Mouse (Mus musculus) hindbrain, embryonic 11.5 days (tissue): Measurements from ENCODE around the gene E130311K13Rik. TPM values are rescaled to one million over a fixed set of nuclear protein-coding genes. Genes with fewer than 3 reads are reported as not detected.
A peak's percentile ranks its signal among the peaks of the same experiment; 100 is the strongest.

Source experiments
- ATAC-seq: fragments of 200-750 bp; cut with Nextera tagmentation; 2 replicates; pipeline ENCODE4 v1.8.0; 2017; ENCODE audit warnings: mild to moderate bottlenecking, moderate TSS enrichment, moderate library complexity; ENCODE audit not compliant: low FRiP score
- DNase-seq: peaks from one replicate; pipeline ENCODE4 v3.0.0-alpha.2; 2015; ENCODE audit warnings: low spot score
- H3K27ac ChIP-seq: fragments of 300-500 bp; sonication (generic); 2 replicates; pipeline ENCODE4 v1.5.1; 2014; ENCODE audit warnings: mild to moderate bottlenecking, low read depth, low read length
- H3K27me3 ChIP-seq: fragments of 300-500 bp; sonication (generic); 2 replicates; pipeline ENCODE4 v1.6.1; 2014; ENCODE audit warnings: mild to moderate bottlenecking, low read length, moderate library complexity, mixed read lengths; ENCODE audit not compliant: control insufficient read depth, insufficient read depth
- H3K36me3 ChIP-seq: fragments of 300-500 bp; sonication (generic); 2 replicates; pipeline ENCODE4 v1.6.1; 2014; ENCODE audit warnings: mild to moderate bottlenecking, low read length, moderate library complexity, mixed read lengths; ENCODE audit not compliant: control insufficient read depth, insufficient read depth
- H3K4me1 ChIP-seq: fragments of 300-500 bp; sonication (generic); replicated peaks from 2 replicates; pipeline ENCODE4 v1.6.1; 2014; ENCODE audit warnings: low read length, mixed read lengths; ENCODE audit not compliant: control insufficient read depth, insufficient read depth
- H3K4me2 ChIP-seq: fragments of 300-500 bp; sonication (generic); replicated peaks from 2 replicates; pipeline ENCODE4 v1.6.1; 2014; ENCODE audit warnings: mild to moderate bottlenecking, low read depth, low read length
- H3K4me3 ChIP-seq: fragments of 300-500 bp; sonication (generic); 2 replicates; pipeline ENCODE4 v1.5.1; 2014; ENCODE audit warnings: low read depth, low read length
- H3K9ac ChIP-seq: fragments of 300-500 bp; sonication (generic); 2 replicates; pipeline ENCODE4 v1.6.1; 2014; ENCODE audit warnings: low read depth, low read length
- H3K9me3 ChIP-seq: fragments of 300-500 bp; sonication (generic); 2 replicates; pipeline ENCODE4 v1.6.1; 2016; ENCODE audit warnings: low read length; ENCODE audit not compliant: control insufficient read depth
- WGBS: fragments of 180-500 bp; shearing (Covaris S2); extraction: QIAGEN DNeasy Blood & Tissue Kit; methylation state at CpG from one replicate; pipeline ENCODE4 v1.1.7; 2014; 5-methylcytosine and 5-hydroxymethylcytosine counted together
- polyA plus RNA-seq: library from polyadenylated mRNA; unstranded; fragments of >200 nt; fragmentation: Nextera tagmentation; extraction: Ambion mirVana; gene quantifications from 2 replicates; pipeline ENCODE4 v1.2.1, GENCODE M21; 2014

E130311K13Rik gene
- polyA plus RNA-seq, 1 experiment from 2014 or later: 3.7 TPM

GRCm38 (mm10) chr3:63949837-63950236 lies 20.6 kb upstream of the E130311K13Rik start:
- 92% methylated on average over 3 of the region's 3 CpGs for WGBS
- H3K27ac ChIP-seq: no peak overlapping the region
- no peaks in the 10 kb centered on the region for H3K27me3 ChIP-seq
- no peaks in the 10 kb centered on the region for H3K9me3 ChIP-seq
- ATAC-seq (no peak), DNase-seq (no peak)
- no peaks in the 10 kb centered on the region for H3K36me3 ChIP-seq
- H3K4me1 ChIP-seq: no peaks in the 10 kb centered on the region
- H3K4me3 ChIP-seq: no peak overlapping the region
- no peak overlapping the region for H3K4me2 ChIP-seq
- no peak overlapping the region for H3K9ac ChIP-seq

GRCm38 (mm10) chr3:63941204-63941850 lies 12.1 kb upstream of the E130311K13Rik start:
- no peak overlapping the region for H3K4me3 ChIP-seq
- H3K36me3 ChIP-seq: no peaks in the 10 kb centered on the region
- H3K27ac ChIP-seq: no peak overlapping the region
- WGBS: 90% methylated on average over 2 of the region's 2 CpGs
- H3K27me3 ChIP-seq: no peaks in the 10 kb centered on the region
- ATAC-seq (no peak), DNase-seq (no peak)
- H3K9ac ChIP-seq: no peak overlapping the region
- no peaks in the 10 kb centered on the region for H3K4me1 ChIP-seq
- no peak overlapping the region for H3K4me2 ChIP-seq
- no peaks in the 10 kb centered on the region for H3K9me3 ChIP-seq

GRCm38 (mm10) chr3:63938928-63939327 lies 9.7 kb upstream of the E130311K13Rik start:
- Histone ChIP-seq H3K4me3 (no peak overlapping the region), H3K4me2 (no peak overlapping the region), H3K9ac (no peak overlapping the region), H3K9me3 (no peaks in the 10 kb centered on the region), H3K4me1 (no peaks in the 10 kb centered on the region), H3K27me3 (no peaks in the 10 kb centered on the region), H3K36me3 (no peaks in the 10 kb centered on the region), H3K27ac (no peak overlapping the region)
- no peak for ATAC-seq
- DNase-seq: no peak
- WGBS: 97% methylated on average over 2 of the region's 2 CpGs

GRCm38 (mm10) chr3:63919634-63920033 lies 9.6 kb downstream of the E130311K13Rik start:
- no peaks in the 10 kb centered on the region for H3K36me3 ChIP-seq
- ATAC-seq: no peak

GRCm38 (mm10) chr3:63910301-63910700 lies 19.0 kb downstream of the E130311K13Rik start:
- 90% methylated on average over 4 of the region's 4 CpGs for WGBS
- Histone ChIP-seq H3K4me2 (no peak overlapping the region), H3K4me3 (no peak overlapping the region), H3K9ac (no peak overlapping the region), H3K27me3 (no peaks in the 10 kb centered on the region), H3K27ac (no peak overlapping the region), H3K9me3 (no peaks in the 10 kb centered on the region), H3K36me3 (no peaks in the 10 kb centered on the region), H3K4me1 (no peaks in the 10 kb centered on the region)
- no peak for DNase-seq
- ATAC-seq: no peak

More at GRCm38 (mm10) chr3:63919634-63920033, 9.6 kb downstream of the E130311K13Rik start:
- no peak overlapping the region for H3K27ac ChIP-seq
- no peaks in the 10 kb centered on the region for H3K4me1 ChIP-seq
- H3K9me3 ChIP-seq: no peaks in the 10 kb centered on the region
- 58% methylated on average over 3 of the region's 3 CpGs for WGBS
- H3K4me3 ChIP-seq: no peak overlapping the region
- peak; percentile 51 for DNase-seq
- H3K27me3 ChIP-seq: no peaks in the 10 kb centered on the region
- no peak overlapping the region for H3K4me2 ChIP-seq
- H3K9ac ChIP-seq: no peak overlapping the region

GRCm38 (mm10) chr3:63905241-63905640 lies 24.0 kb downstream of the E130311K13Rik start:
- H3K4me3 ChIP-seq: peak overlapping the region; percentile 27; the same call in 1 of the 2 replicates
- H3K27me3 ChIP-seq: no peaks in the 10 kb centered on the region
- 1% methylated on average over 18 of the region's 18 CpGs for WGBS
- DNase-seq: peak; percentile 36
- H3K27ac ChIP-seq: no peak overlapping the region
- H3K9me3 ChIP-seq: no peaks in the 10 kb centered on the region
- no peak for ATAC-seq
- H3K36me3 ChIP-seq: no peaks in the 10 kb centered on the region
- H3K4me2 ChIP-seq: peak overlapping the region; percentile 63
- no peaks in the 10 kb centered on the region; the same call in 1 of the 2 replicates for H3K4me1 ChIP-seq
- peak overlapping the region; percentile 58 for H3K9ac ChIP-seq

- Histone ChIP-seq H3K9me3 (no peaks in the 10 kb centered on the region), H3K27ac (no peak overlapping the region), H3K4me2 (no peak overlapping the region), H3K36me3 (no peaks in the 10 kb centered on the region), H3K9ac (no peak overlapping the region), H3K4me1 (no peaks in the 10 kb centered on the region; the same call in 1 of the 2 replicates), H3K4me3 (no peak overlapping the region), H3K27me3 (no peaks in the 10 kb centered on the region)
- ATAC-seq: no peak
- WGBS: 68% methylated on average over 2 of the region's 2 CpGs
- no peak for DNase-seq
These were observed 25.1 kb downstream of the E130311K13Rik start for GRCm38 (mm10) chr3:63904157-63904556.

GRCm38 (mm10) chr3:63900021-63900571 lies 29.2 kb downstream of the E130311K13Rik start:
- Histone ChIP-seq H3K4me1 (no peaks in the 10 kb centered on the region; the same call in 1 of the 2 replicates), H3K9ac (no peak overlapping the region), H3K27me3 (no peaks in the 10 kb centered on the region), H3K4me3 (peak overlapping the region; percentile 81; the same call in 1 of the 2 replicates), H3K9me3 (no peaks in the 10 kb centered on the region), H3K27ac (peak overlapping the region; percentile 94), H3K36me3 (no peaks in the 10 kb centered on the region), H3K4me2 (peak overlapping the region; percentile 64)
- DNase-seq (peak; percentile 64), ATAC-seq (peak; percentile 61)
- WGBS: under 1% methylated on average over 12 of the region's 12 CpGs

GRCm38 (mm10) chr3:63899309-63899695 lies 30.0 kb downstream of the E130311K13Rik start, which contains the start of gene Plch1:
Plch1 (minus strand) TSS chr3:63899472.
- no peaks in the 10 kb centered on the region for H3K27me3 ChIP-seq

More at GRCm38 (mm10) chr3:63899309-63899695, 30.0 kb downstream of the E130311K13Rik start, which contains the start of gene Plch1:
- H3K9me3 ChIP-seq: no peaks in the 10 kb centered on the region
- H3K9ac ChIP-seq: peak within 1 kb of the TSS; percentile 86
- H3K36me3 ChIP-seq: no peaks in the 10 kb centered on the region
- WGBS: 0% methylated on average over 12 of the region's 12 CpGs
- peak within 1 kb of the TSS; percentile 81 for H3K4me3 ChIP-seq
- DNase-seq (peak; percentile 92), ATAC-seq (peak; percentile 77)
- H3K27ac ChIP-seq: peak within 1 kb of the TSS; percentile 94
- peaks cover 1% of the 10 kb centered on the region; the same call in 1 of the 2 replicates for H3K4me1 ChIP-seq
- peak within 1 kb of the TSS; percentile 64 for H3K4me2 ChIP-seq
